Mouse (Mus musculus) embryo, embryonic 10.5 days (tissue): Measurements from ENCODE around the gene Pigf.
"Not testable (repeated sequence)": the region's sequence is repeated elsewhere in the genome, so short reads cannot be mapped to it uniquely, and the experiment has no call there.

Experiments
- DNase-seq: peaks from one replicate; pipeline ENCODE4 v3.0.0-alpha.2; 2015; ENCODE audit warnings: low spot score

The Pigf gene

DNA sequence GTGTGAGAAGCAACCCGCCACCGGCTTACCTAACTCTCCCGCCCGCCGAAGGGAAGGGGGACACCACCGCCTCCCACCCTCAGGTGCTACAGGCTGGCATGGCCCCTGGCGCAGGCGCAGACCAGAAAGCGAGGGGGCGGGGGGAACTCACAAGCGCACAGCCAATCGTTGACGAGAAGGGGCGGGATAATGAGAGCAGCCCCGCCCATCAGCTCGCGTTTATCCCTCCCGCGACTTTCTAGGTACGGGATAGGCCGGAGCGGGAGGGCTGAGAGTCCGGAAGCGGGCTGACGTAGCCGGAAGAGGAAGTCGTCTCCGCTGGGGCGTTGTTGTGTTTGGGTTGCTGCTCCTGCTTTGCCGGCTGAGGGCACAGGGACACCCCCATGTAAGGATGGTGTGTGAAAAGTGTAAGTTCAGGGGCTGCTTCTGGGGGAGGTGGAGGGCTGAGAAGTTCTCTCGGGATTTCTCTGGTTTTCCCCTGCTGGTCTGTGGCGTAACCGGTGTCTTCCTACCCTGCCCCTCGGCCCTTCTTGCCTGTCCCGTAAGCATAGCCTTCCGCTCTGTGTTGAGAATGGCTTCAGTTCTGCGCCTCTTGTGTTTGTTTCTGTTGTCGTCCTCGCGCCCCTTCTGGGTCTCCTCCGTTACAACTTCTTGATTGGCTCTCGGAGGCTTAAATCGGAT, at the start of gene Pigf, which contains the start of gene Cript:
TSS of gene Pigf (minus strand) at position 138 of the 681 bp plus-strand sequence.
TSS of gene Cript (plus strand) at position 282 of the 681 bp plus-strand sequence.
- peak; percentile 100 for DNase-seq

DNA sequence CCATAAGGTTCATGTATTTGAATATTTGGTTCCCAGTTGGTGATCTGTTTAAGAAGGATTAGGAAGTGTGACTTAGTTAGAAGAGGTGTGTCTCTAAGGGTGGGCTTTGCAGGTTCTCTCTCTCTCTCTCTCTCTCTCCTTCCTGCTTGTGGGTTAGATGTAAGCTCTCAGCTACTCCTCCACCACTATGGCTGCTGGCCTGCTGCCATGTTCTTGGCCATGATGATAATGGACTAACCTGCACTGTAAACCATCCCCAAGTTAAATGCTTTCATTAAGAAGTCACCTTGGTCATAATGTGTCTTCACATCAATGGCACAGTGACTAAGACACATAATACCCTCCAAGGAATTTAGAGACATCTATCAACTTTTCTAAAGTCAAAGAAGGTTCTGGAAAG, 48.3 kb upstream of the Pigf start:
- no peak for DNase-seq

DNA sequence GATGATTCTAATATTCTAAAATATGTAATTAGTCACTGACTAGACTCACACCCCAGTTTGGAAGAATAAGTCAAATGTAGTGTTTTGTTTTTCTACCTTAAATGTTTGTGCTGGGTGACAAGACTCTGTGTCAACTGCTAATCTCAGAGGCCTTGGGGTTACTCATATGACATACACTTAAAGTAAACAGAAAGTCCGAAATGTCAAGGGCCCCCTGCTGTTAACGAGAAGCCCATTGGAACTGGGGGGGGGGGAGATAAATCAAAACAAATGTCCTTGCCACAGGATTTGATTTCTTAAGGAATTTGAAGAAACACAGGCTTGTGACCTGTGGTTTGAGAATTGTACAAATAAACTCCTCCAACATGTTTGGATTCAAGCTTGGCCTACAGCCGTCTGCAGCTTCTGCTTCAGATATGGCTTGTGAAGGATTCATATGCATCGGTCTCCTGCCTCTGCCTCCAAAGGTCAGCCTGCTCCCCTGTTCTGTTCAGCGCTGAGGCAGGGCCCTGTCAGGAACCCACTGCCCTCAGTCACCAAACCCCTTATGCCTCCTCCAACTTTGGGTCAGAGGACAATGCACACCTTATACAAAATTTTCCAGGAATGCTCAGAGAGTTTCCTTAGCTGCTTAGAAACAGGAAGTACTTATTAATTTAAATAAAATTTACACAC, 47.7 kb upstream of the Pigf start:
- DNase-seq, result no peak

DNA sequence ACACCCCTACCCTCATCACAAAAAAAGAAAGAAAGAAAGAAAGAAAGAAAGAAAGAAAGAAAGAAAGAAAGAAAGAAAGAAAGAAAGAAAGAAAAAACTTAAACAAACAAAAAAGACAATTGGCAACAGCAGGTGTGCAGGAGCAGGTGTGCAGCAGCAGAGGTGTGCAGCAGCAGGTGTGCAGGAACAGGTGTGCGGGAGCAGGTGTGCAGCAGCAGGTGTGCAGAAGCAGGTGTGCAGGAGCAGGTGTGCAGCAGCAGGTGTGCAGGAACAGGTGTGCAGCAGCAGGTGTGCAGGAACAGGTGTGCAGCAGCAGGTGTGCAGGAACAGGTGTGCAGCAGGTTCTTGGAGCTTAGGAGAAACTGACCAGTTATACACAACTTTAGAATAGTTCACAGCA, 47.0 kb upstream of the Pigf start:
- not testable (repeated sequence) for DNase-seq

DNA sequence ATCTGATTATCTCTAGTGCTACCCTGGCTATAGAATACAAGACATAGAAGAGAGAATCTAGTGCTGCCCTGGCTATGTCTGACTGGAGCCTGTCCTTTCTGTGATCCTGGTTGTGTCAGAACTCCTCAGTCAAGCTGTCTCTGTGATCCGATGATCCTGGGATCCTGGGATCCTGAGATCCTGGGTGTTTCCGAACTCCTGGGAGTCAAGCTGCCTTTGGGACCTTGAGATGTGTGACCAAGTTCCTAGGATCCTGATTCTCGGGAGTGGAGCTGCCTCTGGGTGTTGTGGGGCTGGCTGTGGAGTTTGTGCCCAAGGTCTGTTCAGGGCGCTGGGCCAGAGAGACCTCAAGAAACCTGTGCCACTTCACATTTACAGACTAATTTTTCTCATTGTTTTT, 43.8 kb upstream of the Pigf start:
- no peak for DNase-seq

DNA sequence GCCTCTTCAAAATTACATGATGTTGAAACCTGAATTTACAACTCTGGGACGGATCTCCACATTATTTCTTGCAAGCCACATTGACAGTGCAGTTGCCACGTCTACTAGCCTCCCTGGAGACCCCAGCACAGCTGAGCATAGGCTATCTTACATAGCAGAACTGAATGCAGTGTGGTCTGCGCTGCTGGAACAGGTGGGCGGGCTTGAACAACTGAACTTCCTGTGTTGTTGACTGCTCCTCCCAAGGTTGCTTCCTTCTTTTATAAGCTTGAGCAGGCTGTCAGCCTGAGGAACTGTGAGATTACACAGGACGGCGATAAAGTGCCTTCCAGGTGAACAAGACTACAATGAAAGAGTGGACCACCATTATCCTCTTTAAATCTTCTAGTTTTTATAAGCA, 38.8 kb upstream of the Pigf start:
- no peak for DNase-seq

DNA sequence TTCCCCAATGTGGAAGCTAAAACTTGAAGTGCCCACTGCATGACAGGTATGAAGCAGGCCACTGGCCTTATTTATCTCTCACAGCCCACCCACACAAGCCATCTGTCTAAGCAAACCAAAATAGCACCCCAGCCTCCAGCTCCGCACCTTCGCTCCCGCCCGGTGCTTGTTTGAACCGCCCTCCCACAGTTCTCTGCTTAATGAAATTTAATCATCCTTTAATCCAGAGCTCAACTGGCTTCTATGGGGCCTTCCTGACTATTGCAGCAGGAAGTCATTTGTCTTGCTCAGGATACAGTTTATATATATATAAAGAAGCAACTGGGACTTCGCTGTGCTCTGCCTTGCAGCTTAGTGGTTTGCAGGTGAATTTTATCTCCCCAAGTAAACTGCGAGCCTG, 38.3 kb upstream of the Pigf start:
- DNase-seq, result no peak

DNA sequence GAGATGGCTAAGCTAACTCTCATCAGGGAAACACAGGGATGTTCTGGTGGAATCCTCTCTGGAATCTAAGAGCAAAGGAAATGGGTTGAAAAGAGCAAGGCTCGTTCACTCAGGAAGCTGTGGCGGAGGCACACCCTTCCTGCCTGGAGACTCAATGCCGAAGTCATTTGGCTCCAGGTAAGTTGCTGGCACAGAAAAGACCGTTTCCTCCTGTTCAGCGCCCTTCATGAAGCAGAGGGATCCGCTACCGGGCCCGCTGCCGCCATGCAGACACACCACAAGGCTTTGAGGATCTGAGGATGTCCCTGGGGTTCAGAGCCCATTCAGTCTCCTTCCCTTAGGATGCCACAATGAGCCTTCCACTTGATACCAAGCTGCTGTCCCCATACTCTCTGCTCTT, 37.4 kb upstream of the Pigf start:
- no peak for DNase-seq

DNA sequence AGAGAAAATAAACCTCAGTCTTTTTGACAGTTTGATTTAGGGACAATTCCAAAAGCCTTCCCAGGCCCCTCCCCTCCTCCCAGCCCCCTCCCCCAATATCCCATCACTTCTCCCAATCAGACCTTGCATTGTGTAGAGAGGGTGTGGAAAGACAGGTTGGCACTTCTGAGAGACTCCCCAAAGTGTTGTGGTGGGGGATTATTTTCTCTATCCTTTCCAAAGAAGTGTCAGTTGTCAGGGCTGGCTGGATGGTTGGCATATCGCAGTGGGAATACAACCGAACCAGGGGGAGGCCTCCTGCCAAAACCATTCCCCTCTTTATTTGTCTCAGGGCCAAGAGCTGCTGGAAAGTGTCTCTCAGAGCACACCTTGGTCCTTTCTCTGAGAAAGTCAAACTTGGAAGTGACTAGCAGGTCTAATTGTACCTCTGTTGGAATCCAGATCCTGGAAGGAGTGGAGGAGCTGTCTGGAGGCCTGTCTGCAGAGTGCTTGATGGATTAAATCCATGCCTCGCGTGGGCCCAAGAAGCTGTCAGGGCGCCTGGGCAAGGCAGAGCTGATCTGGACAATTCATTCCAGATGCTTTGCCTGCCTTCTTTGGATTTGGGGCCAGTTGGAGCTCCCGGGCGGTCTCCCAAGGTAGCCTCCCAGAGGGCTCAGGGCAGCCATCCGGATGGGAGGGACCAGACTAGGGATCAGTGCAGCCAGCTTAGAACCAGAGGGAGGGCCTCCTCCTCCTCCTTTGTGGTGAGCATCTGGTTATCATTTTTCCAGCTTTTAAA, 32.5 kb upstream of the Pigf start:
- DNase-seq, result peak; percentile 41

DNA sequence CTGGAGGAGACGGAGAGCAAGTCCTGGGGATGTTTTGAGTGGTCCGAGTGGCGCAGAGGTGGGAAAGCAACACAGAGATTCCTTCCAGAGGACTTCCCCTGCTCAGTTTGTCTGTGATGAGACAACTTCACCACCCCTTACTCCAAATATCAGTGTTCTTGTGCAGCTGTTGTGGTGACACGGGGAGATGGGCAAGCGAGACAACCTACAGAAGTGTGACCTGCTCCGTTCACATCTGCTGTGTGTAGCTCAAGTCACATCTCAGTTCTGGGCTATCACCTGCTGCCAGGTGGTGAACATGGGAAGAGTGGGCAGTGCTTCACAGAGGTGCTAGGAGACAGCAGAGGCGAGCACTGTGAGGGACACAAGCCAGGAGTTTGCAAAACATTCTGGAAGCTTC, 31.6 kb upstream of the Pigf start:
- no peak for DNase-seq

DNA sequence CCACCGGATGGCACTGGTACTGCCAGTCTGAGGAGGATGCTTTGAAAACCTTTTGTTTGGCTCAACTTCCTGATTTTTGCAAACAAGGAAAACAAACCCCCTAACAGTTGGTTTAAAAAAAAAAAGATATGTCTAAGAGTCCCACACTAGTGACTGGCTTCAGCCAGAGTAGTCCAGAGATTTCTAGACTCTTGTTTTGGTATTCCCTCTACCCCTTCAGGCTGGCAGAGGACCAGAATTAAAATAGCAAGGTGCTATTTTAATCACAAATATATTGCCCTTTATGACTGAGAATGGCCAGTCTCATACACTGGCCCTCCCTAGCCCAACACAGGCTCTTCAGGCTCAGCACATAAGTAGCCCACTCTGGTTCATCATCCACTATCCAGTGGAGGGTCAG, 30.5 kb upstream of the Pigf start:
- no peak for DNase-seq

DNA sequence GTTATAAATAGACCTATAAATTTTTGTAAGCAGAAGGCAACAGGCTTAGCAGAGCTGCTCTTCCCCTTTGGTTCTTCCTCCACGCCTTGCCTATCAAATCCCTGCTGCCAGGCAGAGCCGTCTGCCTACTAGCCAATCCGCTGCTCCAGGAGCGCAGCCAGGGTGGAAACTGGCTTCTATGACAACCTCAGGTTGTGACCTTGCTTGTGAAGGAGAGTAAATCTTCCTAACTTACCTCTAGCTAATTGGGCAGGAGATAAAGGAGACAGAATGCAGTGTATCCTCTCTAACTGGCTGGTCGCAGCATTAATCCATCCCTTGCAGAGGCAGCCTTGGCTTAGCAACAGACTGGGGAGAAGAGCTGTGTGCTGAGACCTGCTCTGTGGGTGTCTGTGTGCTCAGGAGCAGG, 29.8 kb upstream of the Pigf start:
- DNase-seq, result peak; percentile 42

DNA sequence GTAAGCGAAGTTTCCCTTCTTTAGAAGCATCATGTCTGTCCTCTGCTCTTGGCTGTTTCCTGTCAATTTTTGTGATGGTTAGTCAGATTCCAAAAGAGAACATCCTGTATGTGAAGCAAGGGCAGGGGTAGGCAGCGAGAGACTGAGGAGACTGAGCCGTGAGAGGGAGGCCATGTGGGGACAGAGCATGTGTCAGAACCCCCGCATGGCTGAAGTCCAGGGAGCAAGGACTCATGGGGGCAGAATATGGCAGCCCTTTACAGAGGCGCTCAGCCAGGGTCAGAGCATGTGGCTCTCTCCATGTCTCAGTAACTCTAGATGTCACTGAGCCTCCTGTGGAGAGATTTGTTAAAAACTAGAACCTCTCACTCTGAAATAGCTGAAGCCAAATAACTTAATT, 28.7 kb upstream of the Pigf start:
- no peak for DNase-seq

DNA sequence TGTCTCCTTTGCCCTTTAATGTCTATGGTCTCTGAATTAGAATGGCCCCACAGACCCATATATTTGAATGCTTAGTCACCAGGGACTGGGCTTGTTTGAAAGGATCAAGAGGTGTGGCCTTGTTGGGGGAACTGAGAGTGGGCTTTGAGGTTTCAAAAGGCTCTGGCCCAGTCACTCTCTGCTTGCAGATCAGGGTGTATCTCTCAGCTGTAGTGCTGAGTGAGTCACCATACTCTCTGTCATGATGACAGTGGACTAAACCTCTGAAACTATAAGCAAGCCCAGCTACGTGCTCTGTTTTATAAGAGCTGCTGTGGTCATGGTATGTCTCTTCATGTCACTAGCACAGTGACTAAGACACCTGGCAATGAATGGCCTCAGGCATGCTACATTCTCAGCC, 27.2 kb upstream of the Pigf start:
- DNase-seq, result no peak

DNA sequence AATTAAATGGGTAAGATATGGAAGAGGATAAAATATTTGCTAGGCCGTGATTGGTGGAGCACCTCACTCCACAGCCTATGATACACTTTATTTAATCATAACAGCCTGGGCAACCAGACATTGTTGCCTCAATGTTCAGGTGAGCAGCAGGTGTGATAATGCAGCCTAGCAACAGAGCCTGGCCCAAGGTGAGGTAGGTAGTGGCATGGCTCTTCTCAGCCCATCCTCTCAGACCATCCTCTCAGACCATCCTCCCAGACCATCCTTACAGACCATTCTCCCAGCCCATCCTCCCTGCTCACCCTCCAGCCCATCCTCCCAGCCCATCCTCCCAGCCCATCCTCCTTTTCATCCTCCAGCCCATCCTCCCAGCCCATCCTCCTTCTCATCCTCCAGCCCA, 26.4 kb upstream of the Pigf start:
- DNase-seq, result no peak

DNA sequence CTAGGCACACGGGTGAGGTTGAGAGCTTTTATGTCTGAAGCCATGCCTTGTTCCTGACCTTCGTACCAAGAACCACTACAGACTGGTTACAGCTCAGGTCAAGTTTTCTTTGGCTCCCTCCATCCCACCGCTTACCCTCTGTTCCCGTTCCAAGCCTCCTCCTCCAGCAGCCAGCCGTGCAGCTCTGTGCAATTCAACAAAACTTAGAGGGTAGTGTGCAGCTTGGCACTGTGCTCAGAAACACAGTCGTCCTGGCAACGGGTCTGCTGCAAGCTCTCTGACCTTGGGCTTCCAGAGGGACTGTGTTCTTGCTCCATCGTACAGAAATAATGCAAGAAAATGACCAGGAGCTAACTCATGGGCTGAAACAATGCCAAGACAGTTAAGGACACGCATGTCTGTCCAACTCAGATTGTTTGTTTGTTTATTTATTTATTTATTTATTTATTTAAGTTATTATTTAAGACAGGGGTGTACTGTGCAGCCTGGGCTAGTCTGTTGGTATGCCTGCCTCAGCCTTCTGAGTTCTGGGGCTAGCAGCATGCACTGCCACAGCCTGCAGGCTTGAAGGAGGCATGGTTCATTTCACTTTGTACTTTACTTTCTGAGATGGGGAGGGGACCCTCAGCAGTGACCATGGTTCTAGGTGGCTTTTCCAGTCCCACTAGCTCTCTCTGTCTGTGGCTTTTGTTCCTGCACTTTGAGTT, 25.4 kb upstream of the Pigf start:
- DNase-seq, result peak; percentile 9

DNA sequence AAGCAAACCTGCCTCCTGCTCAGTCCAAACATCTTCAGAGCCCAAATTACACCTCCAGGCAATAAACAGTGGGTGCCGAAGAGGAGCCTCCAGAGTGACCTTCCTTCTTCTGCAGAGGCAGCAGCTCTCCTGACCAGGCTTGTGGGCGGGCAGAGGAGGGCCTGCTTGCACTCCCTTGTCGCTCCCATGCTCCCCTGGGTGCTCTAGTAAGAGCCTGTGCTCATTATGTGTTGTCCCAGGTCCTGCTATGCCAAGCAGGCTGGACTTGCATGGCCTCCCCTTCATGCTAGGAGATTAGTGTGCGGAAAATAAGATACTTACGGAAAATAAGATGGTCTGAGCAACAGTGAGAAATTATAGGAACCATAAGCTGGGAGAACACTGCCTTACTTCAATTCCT, 24.5 kb upstream of the Pigf start:
- DNase-seq, result no peak

DNA sequence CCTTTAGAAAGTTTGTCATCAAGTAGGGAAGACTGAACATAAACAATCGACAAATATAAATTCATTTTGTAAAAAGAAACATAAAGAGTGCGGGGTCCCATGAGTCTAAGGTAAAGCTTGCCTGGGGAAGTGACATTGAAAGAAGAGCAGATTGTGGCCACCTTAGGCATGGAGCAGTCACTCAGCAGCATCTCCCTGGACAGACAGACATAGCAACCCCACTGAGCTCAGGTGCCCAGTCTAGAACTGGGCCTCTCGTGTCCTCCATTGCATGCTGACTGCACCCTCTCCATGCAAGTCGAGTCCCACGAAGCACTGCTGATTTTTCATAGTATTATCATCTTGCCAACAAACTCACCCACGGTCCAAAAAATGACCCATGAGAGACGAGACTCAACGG, 19.6 kb upstream of the Pigf start:
- no peak for DNase-seq

DNA sequence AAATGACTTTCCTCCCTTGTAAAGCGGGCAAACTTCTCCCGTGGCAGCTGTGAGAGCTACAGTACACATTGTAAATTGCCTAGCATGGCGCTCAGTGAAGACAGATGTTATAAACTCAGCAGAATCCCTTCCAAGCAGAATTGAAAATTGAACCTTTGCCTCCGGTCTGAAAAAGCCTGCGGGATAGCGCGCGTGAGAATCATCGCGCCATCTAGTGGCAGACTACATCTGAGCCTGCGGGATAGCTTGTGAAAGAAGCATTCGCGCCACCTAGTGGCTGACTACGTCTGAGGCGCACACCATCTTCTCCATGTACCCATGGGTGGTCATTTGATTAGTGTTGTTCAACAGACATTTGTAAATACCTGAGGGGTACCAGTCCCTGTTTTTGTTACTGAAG, 19.2 kb upstream of the Pigf start:
- peak; percentile 97 for DNase-seq

DNA sequence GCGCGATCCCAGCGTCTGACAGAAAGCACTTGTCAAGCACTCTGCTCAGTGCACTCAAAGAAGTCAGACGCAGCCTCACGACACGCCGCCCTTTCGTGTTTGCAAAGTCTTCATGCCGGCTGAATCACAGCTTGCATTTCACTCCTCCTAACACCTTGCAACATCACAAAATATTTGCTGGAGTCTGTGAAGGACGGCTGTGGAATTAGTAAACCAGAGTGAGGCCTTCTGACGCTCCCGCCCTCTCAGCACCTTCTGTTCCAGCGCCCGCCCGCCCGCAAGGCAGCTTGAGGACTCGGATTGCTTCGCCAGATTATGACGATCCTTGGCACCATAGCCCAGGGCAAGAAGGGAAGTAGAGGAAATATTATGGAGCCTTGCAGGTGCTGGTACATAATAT, 16.5 kb upstream of the Pigf start:
- no peak for DNase-seq

DNA sequence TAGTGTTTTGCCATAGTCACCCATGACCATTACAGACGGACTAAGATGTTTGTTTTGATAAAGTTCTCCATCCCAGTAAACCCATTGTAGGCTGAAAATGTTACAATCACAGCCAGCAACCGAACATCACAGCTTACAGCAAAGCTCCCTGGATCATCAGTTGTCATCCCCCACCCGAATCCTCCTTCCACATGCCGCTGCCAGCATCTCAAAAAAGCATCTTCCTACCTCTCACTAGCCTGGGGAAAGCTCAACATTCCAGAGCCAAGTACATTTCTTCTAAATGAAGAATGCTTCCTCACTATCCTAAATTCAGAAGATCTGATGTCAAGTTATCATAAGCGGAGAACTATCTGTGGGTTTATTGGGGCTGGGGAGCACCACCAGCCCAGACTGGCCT, 13.3 kb upstream of the Pigf start:
- no peak for DNase-seq
